Mouse (Mus musculus): ENCODE data around the gene Ppif. TPM values are rescaled to one million over a fixed set of nuclear protein-coding genes. Genes with fewer than 3 reads are reported as not detected.

Gene Ppif
- polyA plus RNA-seq, 1 experiment from 2014 or later = 108 TPM

Other genes with a start within 250 kb of the Ppif start
- gene Zmiz1, start 235.0 kb upstream of the Ppif start, polyA plus RNA-seq (2015; fragmentation: Nextera tagmentation; extraction: Ambion mirVana) = 22.1 and 26.2 TPM in 2 replicates
- 22.4 and 26.8 TPM in 2 replicates for gene Zcchc24, start 74.9 kb downstream of the Ppif start, polyA plus RNA-seq (2015; fragmentation: Nextera tagmentation; extraction: Ambion mirVana)
- gene Anxa11, start 148.0 kb downstream of the Ppif start, polyA plus RNA-seq (2015; fragmentation: Nextera tagmentation; extraction: Ambion mirVana) = 27.0 and 31.6 TPM in 2 replicates
- gene Plac9a, start 208.9 kb downstream of the Ppif start, polyA plus RNA-seq (2015; fragmentation: Nextera tagmentation; extraction: Ambion mirVana) = 0.85 TPM in 1 of 2 replicates, not detected in the other
- gene Tmem254a, start 233.5 kb downstream of the Ppif start, polyA plus RNA-seq (2015; fragmentation: Nextera tagmentation; extraction: Ambion mirVana) = 2.3 and 4.2 TPM in 2 replicates
- gene Cphx1, start 244.2 kb downstream of the Ppif start, polyA plus RNA-seq (2015; fragmentation: Nextera tagmentation; extraction: Ambion mirVana) = not detected in 2 replicates

Data from heart, embryonic 15.5 days (tissue).